Mouse (Mus musculus) heart, postnatal 36 days (tissue): Measurements from ENCODE around the gene Cdc25a. TPM values are rescaled to one million over a fixed set of nuclear protein-coding genes. Genes with fewer than 3 reads are reported as not detected.

Experiments used
- DNase-seq, 2 experiments: peaks; one replicate each; pipeline ENCODE4 v3.0.0; 2021 to 2022
- intact Hi-C: fragments of 180-260 bp; cut with DNase I; formaldehyde crosslinking; loops from one replicate; pipeline ENCODE4 v1.15.1; 2025
- total RNA-seq, 2 experiments: library from RNA; stranded (reverse); gene quantifications; 2 replicates each; pipeline ENCODE4 v1.2.3; 2021

The Cdc25a gene
- 1 to 10 TPM; 4.4 to 6.3 TPM for total RNA-seq

DNA sequence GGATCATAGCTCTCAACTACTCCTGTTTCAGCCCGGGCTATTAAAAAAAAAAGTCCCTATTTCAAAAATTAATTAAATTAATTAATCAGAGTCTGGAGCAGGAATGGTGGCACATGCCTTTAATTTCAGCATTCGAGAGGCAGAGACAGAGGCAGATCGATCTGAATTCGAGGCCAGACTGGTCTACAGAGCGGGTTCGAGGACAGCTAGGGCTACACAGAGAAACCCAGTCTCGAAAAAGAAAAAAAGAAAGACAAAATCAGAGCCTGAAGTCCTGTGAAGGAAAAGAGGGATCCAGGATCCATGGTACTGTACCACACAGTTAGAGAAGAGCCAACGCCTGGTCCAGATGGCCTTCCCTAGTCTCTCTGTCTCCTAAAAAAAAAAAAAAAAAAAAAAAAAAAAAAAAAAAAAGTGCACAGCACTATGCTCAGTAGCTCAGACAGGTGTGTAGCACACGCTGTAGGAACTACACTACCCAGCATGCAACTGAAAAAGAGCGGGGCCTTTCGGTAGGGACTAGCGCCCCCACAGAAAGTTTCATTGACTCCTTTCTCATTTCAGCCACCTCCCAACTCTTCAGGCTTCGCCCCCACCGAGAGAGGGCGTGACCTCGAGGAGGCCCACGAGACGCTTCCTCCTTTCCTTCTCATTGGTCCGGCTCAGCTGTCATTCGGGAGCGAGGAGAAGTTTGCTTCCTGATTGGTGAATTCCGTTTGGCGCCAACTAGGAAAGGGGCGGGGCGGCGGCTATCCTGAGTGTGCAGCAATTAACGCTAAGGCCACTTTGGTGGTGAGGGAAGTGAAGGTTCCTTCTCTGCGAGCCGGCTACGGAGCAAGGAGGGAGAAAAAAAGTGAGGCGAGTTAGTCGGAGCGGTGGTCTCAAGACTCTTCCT, at the start of gene Cdc25a:
Gene Cdc25a (plus strand): TSS at position 783 of the 895 bp plus-strand sequence.
- peak; percentile 98 for DNase-seq
- intact Hi-C loops = no loop called here

GRCm38 (mm10) chr9:109825739-109826138, 49.6 kb upstream of the Cdc25a start:
- intact Hi-C loops = no loop called here
- DNase-seq = no peak

DNA sequence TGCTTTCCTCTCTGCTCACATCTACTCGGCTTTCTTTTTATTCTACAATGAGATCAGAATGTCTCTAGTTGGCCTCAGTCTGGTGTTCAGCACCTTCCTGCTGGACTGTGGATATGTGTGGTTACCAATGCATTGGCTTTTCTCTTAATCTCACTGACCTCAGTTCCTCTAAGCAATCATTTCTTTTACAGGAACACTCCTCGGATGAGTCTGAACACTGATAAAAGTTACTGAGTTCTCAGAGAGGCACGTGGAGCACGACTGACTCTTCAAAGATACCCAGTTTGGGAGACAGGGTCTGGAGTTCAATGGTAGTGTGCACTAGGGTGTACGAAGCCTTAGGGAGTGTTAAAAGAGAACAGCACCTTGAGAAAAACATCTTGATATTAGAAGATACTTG, 49.2 kb upstream of the Cdc25a start:
- no peak for DNase-seq
- intact Hi-C loops = no loop called here

DNA sequence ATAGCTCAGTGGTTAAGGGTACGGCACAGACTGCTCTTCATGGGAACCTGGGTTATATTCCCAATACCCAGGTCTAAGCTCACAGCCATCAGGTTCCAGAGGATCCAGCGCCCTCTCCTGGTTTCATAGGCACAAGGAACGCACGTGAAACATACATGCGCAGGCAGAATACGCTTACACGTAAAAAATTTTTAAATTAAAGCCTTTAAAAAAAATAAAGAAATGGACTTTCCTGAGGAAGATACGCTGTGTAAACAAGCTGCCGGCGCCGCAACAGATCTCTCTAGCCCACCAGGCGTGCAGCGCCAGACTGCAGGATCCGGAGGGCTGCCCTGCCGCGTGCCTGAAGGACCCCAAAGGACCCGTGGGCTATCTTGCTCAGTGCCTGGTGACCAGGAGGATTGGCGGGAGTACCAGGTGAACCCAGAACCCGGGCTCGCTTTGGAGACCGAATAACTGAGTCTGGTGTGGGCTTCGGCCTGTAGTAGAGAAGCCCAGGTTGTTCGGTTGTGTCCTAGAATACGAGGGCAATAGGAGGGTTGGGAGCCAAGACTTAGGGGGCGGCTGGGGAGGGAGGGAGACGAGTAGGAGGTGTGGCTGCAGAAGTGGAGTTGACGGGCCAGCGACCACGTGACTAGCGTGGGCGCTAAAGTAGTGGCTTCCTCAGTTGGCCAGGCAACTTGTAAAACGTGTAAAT, 42.8 kb upstream of the Cdc25a start, which contains the start of gene Nme6:
Gene Nme6 (plus strand): TSS at position 359 of the 697 bp plus-strand sequence.
- intact Hi-C loops = loop anchor here (2.0 to 10.0 kb wide), 2 partner anchors 146 to 828 kb away; no protein-coding TSS in a partner anchor
- DNase-seq = peak; percentile 89 to 92

GRCm38 (mm10) chr9:109833088-109833412, 42.3 kb upstream of the Cdc25a start:
- intact Hi-C loops = loop anchor here (2.0 to 10.0 kb wide), 2 partner anchors 146 to 828 kb away; no protein-coding TSS in a partner anchor
- DNase-seq = no peak

DNA sequence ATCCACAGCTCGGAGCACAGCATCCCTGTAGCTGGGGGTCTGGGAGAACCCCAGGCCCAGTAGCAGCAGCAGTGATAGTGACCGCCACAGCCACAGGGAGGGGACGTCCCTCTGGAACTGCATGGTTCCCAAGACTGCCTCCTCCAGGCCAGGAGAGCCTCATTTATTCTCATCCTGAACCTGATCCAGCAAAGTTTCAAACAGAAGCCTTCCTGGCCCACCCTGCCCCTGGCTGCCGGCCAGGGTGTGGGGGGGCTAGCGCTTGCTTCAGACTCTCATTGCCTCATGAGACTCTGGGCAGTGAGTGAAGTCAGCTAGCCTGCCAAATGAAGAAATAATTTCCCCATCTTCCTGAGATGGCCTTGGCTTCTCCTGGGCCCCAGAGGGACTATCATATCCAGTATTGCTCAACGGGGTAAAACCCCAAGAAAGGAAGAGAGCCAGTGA, 26.0 kb upstream of the Cdc25a start, which contains the start of gene Camp:
Gene Camp (minus strand): TSS at position 306 of the 447 bp plus-strand sequence.
- intact Hi-C loops = no loop called here

GRCm38 (mm10) chr9:109850099-109850498, 25.3 kb upstream of the Cdc25a start:
- intact Hi-C loops = no loop called here
- DNase-seq = no peak

More for the DNA sequence above, 26.0 kb upstream of the Cdc25a start, which contains the start of gene Camp:
- peak; percentile 65 to 68 for DNase-seq

- intact Hi-C loops = no loop called here
- DNase-seq = no peak
These were observed 21.0 kb upstream of the Cdc25a start for GRCm38 (mm10) chr9:109854341-109854740.

DNA sequence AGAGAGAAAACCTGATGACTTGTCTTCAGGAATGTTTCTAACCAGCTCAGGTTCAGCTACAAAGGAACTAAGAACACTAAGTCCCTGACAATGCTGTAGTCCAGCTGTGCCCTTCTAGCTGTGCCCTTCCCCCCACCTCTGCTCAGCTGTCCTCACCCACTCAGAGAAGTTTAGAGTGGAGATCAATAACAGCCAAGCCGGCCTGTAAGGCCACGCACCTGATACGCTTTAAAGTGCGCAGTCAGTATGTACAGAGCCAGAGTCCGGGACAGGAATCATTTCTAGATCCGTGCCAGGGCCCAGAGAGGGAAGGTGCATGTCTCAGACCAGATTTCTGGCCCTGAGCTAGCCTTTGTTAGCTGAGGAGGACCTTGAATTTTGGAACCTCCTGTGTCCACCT, 19.4 kb upstream of the Cdc25a start:
- no peak for DNase-seq
- intact Hi-C loops = no loop called here

DNA sequence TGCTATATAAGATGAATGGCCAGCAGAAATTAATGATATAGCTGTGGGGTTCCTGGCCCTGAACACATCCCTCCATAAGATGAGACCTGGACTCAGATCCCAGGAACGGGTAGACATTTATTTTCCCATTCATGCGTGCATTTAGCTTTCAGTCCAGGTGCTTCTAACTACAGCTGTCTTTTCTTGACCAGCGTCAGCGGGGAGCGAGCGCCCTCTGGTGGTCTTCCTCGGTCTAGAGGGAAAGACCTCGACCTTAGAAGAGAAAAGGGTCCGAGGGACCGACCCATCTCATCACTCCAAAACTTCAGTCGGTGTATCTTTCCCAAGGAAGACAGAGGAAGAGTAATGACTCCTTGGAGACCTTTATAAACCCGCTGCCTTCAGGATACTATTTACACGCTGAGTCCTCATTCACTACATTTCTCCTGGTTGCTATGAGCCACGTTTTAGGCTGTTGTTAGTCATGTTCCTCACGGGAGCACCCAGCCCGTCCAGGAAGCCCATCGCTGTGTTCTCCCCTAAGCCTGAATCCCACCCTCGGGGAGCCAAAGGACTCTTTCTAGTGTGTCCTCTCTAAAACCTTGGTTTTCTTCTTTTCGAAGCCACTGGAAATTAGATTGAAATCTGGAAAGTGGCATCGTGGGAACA, 12.9 kb upstream of the Cdc25a start:
- DNase-seq = peak; percentile 81 to 90
- intact Hi-C loops = loop anchor here (1.0 to 5.0 kb wide), 2 partner anchors 177 to 735 kb away; no protein-coding TSS in a partner anchor

- no peak for DNase-seq
- intact Hi-C loops = loop anchor here (5.0 kb wide), 1 partner anchor 736 kb away; no protein-coding TSS in a partner anchor
These were observed 12.3 kb upstream of the Cdc25a start for GRCm38 (mm10) chr9:109863085-109863484.

GRCm38 (mm10) chr9:109866218-109866617, 9.2 kb upstream of the Cdc25a start:
- intact Hi-C loops = no loop called here
- DNase-seq = no peak

DNA sequence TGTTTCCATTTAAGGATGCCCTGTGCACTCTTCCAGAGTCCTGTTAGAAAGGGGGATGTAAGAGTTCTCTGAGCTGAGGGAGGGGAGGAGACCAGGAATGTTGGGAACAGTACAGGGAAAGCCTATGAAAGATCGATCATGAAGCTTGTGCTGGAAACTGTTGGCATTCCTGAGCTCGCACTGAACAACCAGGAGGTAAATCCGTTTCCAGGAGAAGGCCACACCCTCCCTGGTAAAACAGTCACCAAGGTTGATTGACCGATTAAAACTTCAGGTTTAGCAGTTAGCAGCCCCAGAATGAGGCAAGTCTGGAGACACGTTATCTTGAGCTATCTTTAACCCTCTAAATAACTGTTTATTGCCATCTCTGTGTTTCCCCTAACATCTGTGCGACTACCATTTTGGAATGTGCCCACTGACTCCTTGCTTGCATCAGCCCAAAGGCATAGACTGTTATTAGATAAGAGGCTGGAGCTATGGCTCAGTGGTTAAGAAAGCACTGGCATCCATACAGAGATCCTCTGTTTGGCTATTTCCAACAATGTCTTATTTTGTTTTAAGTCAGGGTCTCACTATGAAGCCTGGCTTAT, 4.3 kb upstream of the Cdc25a start:
- DNase-seq = no peak
- intact Hi-C loops = no loop called here

GRCm38 (mm10) chr9:109875695-109876601, 569 bp downstream of the Cdc25a start:
- intact Hi-C loops = loop anchor here (2.0 kb wide), 1 partner anchor 55 kb away; the partner anchor contains the start of gene Map4
- peak in 1 of 2 experiments; percentile 62 for DNase-seq

DNA sequence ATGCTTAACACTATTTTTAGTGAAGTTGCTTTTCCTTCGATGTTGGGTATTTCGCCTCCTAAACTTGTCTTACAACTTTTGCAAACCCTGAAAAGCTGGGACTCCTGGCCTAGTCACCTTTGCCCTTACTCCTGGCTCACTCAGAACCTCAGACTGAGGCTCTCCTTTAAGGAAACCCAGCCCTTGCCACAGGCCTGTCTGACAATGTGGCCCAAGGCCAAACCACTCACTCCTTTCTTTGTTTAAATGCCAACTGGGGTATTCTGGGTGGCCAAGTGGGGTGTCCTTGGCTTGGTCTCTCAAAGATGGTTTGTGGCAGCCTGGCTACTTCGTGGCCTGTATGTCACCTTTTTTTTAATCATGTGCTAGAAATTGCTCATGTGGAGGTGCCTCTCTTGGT, 1.4 kb downstream of the Cdc25a start:
- DNase-seq = no peak
- intact Hi-C loops = loop anchor here (2.0 kb wide), 1 partner anchor 54 kb away; the partner anchor contains the start of gene Map4

DNA sequence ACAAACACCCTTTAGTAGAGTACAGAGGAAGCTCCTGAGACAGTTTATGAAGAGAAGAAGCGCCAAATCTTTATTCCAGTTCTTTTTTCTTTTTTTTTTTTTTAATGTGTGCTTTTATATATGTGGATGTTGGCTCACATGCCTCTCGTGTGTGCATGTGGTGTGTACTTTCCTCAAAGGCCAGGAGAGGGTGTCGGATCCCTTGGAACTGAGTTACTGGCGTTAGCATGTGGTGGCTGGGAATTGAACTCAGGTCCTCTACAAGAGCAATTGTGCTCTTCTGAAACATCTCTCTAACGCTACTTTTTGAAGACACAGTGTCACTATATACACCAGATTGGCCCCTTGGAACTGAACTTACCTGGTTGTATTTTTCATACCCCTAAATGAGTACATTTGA, 2.3 kb downstream of the Cdc25a start:
- DNase-seq = no peak
- intact Hi-C loops = loop anchor here (2.0 kb wide), 1 partner anchor 53 kb away; the partner anchor contains the start of gene Map4

DNA sequence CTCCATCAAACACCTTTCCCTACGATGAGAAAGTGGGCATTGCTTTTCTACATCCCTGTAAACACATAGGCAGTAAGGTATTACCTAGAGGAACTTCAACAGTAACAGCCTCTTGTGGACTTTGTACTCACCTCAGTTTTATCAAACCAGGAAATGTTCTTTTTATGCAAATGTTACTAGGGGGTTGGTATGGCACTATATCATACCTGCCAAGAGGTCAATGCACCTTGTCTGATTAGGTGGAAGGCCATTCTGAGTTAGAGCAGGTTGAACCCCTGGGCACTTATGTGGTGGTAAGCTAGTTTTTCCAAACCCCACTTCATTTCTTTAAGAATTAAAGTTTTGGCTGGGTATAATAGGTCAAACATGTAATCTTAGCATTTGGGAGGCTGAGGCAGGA, 3.9 kb downstream of the Cdc25a start:
- no peak for DNase-seq
- intact Hi-C loops = no loop called here

DNA sequence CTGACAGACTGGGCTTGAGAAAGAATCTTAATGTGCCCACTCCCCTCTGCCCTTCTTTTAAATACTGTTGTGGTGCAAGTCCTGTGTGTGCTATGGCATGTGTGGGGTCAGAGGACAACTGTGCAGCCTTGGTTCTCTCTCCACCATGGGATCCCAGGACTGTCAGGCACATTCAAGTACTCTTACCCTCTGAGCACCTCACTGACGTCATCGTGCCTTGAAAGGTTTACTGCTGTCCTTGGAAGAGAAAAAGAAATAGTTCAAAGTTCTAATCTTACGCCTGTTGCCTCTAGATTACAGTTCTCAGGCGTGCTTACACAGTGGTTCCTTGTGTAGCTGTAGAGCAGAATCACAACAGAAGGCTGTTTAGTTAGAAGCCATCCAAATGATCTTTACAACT, 10.9 kb downstream of the Cdc25a start:
- intact Hi-C loops = no loop called here
- DNase-seq = no peak

GRCm38 (mm10) chr9:109887321-109887720, 11.9 kb downstream of the Cdc25a start:
- intact Hi-C loops = no loop called here
- DNase-seq = no peak
